Mouse (Mus musculus): Measurements from ENCODE around the gene Ptges3l. TPM values are rescaled to one million over a fixed set of nuclear protein-coding genes. Genes with fewer than 3 reads are reported as not detected.
"Not testable (repeated sequence)": the region's sequence is repeated elsewhere in the genome, so short reads cannot be mapped to it uniquely, and the experiment has no call there.

The Ptges3l gene
- 12.3 and 12.6 TPM in 2 replicates for polyA plus RNA-seq (2015; fragmentation: Nextera tagmentation; extraction: Ambion mirVana)

DNA sequence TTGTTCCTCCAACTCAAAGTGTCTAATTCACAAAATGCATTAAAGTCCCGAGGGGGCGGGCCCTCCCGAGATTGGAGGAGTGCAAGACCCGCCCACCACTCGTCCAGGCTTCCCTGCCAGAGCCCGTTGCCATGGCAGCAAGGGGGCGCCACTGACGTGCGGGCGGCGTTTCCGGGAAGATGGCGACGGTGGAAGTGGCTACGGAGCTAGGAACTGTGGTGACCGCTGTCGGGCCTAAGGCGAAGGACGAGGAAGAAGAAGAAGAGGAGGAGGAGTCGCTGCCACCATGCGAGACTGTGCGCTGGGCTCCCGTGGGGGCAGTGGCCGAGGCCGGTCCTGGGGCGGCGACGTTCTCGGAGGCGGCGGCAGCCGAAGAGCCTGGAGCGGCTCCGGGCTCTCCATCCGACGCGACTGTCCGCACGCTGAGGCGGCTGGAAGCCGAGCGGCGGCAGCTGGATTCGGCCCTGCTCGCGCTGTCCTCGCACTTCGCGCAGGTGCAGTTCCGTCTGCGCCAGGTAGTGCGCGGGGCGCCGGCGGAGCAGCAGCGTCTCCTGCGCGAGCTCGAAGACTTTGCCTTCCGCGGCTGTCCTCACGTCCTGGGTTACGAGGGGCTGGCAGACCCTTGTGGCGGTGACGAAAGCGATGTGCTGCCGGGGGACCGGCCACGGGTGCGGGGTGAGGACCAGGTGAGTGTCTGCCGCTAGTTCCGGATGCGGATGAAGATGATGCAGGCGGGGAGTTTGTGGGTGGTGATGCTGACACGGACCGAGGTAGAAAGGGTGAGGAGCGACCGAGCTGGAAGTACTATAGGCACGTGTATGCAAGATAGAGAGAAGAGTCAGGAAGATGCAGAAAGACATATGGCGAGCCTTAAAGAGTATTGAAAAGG is at the start of gene Ptges3l, which contains the start of gene Rundc1:
Gene Ptges3l, minus strand, starts transcription at position 409 of the 889 bp plus-strand sequence.
Gene Rundc1, plus strand, starts transcription at position 161 of the 889 bp plus-strand sequence.
- ATAC-seq (replicated peaks; ENCODE audit: low FRiP score) = peak; percentile 95
- H3K27ac ChIP-seq = peak within 1 kb of the TSS; percentile 93
- H3K27me3 ChIP-seq = no peaks in the 10 kb centered on the region
- peak within 1 kb of the TSS; percentile 98 for H3K4me3 ChIP-seq (replicated peaks)
- under 1% methylated on average over 81 of the region's 81 CpGs for WGBS
- peaks cover 27% of the 10 kb centered on the region for H3K4me1 ChIP-seq
- peak within 1 kb of the TSS; percentile 89 for H3K4me2 ChIP-seq
- peaks cover 12% of the 10 kb centered on the region for H3K36me3 ChIP-seq
- H3K9ac ChIP-seq = peak within 1 kb of the TSS; percentile 80
- H3K9me3 ChIP-seq (replicated peaks) = no peaks in the 10 kb centered on the region

DNA sequence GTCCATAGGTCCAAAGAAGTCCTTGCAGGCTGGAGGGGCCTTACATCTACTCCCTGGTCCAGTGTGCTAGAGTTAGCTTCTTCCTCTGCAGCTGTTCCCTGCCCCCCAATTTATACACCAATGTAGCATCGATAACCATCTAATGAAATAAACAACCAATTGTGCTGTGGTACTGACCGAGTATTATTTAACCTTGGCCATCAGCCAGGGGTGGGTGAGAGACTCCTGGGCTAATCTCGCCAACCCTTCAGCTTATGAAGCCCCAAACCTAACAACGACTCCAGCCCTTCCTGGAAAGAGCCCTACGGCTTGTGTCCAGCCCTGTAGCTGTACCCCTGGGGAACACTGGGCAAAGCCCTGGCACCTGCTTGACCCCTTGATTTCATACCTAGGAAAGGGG is 49.2 kb upstream of the Ptges3l start:
- peaks cover 15% of the 10 kb centered on the region for H3K4me1 ChIP-seq
- H3K9ac ChIP-seq = no peak overlapping the region
- H3K27me3 ChIP-seq = no peaks in the 10 kb centered on the region
- no peaks in the 10 kb centered on the region for H3K9me3 ChIP-seq (replicated peaks)
- H3K27ac ChIP-seq = no peak overlapping the region
- no peak for ATAC-seq (replicated peaks; ENCODE audit: low FRiP score)
- no peaks in the 10 kb centered on the region for H3K36me3 ChIP-seq
- no peak overlapping the region for H3K4me3 ChIP-seq (replicated peaks)
- WGBS = 74% methylated on average over 5 of the region's 5 CpGs
- no peak overlapping the region for H3K4me2 ChIP-seq

DNA sequence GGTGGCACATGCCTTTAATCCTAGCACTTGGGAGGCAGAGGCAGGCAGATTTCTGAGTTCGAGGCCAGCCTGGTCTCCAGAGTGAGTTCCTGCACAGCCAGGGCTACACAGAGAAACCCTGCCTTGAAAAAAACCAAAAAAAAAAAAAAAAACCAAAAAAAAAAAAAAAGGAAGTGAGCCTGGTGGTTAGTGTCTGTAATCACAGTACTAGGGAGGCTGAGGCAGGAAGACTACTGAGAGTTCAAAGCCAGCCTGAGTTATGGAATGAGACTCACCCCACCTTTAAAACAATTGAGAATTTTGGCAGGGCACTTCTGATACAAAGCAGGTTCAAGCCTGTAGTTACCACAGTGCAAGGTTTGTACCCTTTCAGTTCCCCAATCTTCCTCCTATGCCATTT is 48.6 kb upstream of the Ptges3l start:
- peaks cover 16% of the 10 kb centered on the region for H3K4me1 ChIP-seq
- WGBS = 78% methylated on average over 1 of the region's 1 CpGs
- not testable (repeated sequence) for H3K27me3 ChIP-seq; H3K27ac ChIP-seq; H3K4me3 ChIP-seq (replicated peaks); H3K9ac ChIP-seq; H3K36me3 ChIP-seq; H3K9me3 ChIP-seq (replicated peaks); ATAC-seq (replicated peaks; ENCODE audit: low FRiP score); H3K4me2 ChIP-seq

DNA sequence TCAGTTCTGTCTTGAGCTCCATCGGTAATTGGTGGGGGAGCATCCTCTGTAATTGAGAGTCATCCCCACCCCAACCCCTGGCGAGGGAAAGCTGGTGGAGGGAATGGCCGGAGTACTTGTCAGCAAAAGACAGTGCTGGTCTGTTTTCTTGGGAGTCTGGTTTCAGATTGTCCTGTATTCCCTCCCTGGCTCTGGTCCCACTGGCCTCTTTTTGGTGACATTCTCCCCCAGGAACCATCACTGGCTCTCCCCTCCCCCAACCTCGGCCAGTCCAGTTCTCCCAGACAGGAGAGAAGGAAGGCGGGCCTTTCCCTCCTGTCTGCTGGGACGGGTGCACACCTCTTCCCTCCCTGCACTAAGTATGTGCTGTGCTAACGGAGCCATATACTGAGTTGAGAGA is 47.2 kb upstream of the Ptges3l start:
- no peaks in the 10 kb centered on the region for H3K36me3 ChIP-seq
- no peaks in the 10 kb centered on the region for H3K27me3 ChIP-seq
- no peaks in the 10 kb centered on the region for H3K9me3 ChIP-seq (replicated peaks)
- no peak overlapping the region for H3K9ac ChIP-seq
- no peak overlapping the region for H3K27ac ChIP-seq
- 31% methylated on average over 7 of the region's 7 CpGs for WGBS
- no peak overlapping the region for H3K4me3 ChIP-seq (replicated peaks)
- no peak overlapping the region for H3K4me2 ChIP-seq
- no peak for ATAC-seq (replicated peaks; ENCODE audit: low FRiP score)
- H3K4me1 ChIP-seq = peaks cover 25% of the 10 kb centered on the region

DNA sequence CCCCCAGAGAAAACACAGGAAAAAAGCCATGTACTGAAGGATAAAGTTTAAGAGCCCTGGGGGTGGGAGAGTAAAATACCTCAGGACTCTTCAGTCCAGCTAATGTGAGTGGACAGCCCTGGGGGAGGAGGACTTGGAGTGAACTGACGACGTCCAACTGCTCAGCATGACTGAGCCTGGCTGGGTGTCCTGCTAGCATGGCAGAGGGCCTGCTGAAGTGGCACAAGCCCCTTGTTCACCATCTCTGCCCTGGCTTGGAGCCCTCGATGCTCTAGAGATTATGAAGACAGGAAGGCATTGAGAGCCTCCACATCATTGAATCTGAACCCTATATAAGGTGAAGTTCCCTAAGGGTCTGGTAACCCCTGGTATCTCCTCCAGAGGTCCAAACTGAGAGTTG is 46.8 kb upstream of the Ptges3l start:
- Histone ChIP-seq H3K27me3 (no peaks in the 10 kb centered on the region), H3K27ac (no peak overlapping the region), H3K36me3 (no peaks in the 10 kb centered on the region), H3K4me2 (no peak overlapping the region), H3K4me3 (replicated peaks) (no peak overlapping the region), H3K9me3 (replicated peaks) (no peaks in the 10 kb centered on the region), H3K9ac (no peak overlapping the region), H3K4me1 (peaks cover 29% of the 10 kb centered on the region)
- WGBS = 38% methylated on average over 3 of the region's 3 CpGs
- ATAC-seq (replicated peaks; ENCODE audit: low FRiP score) = no peak

DNA sequence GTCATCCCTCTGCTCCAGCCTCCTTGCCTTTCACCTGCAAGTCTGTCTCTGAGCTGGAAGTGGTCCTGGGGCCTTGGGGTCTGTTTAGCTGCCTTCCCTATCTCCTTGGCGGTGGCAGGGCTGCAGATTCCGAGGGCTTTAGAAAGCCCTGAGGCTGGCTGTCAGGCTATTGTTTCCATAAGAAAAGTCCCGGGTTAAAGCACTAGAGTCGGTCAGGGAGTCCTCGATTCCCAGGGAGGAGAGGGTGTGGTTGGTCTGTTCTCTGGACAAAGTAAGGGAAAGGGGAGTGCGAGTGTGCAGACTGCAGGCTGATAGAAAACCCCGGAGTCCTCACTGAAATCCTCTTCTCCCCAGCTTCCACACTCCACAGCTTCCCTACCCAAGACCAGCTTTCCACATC is 45.1 kb upstream of the Ptges3l start:
- Histone ChIP-seq H3K9ac (no peak overlapping the region), H3K4me3 (replicated peaks) (no peak overlapping the region), H3K27me3 (no peaks in the 10 kb centered on the region), H3K36me3 (no peaks in the 10 kb centered on the region), H3K9me3 (replicated peaks) (no peaks in the 10 kb centered on the region), H3K4me2 (no peak overlapping the region), H3K27ac (no peak overlapping the region), H3K4me1 (peaks cover 41% of the 10 kb centered on the region)
- WGBS = 52% methylated on average over 7 of the region's 7 CpGs
- ATAC-seq (replicated peaks; ENCODE audit: low FRiP score) = no peak

DNA sequence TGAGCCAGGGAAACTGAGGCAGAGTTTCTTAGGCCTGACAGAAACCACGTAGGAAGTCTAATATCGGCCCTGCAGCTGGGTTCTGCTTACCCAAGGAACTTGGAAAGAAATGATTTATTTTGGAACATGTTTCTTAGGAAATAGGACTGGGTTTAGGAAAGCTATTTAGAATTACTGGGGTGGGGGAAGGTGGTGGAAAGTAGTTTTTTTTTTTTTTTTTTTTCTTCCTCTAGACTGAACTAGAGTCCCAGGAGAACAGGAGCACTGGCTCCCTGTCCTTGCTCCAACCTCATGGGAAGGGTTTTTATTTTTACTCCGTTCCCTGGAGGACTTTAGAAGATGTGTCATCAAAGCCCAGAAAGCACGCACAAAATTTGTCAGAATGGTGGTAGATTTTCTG is 44.0 kb upstream of the Ptges3l start:
- H3K9ac ChIP-seq = no peak overlapping the region; the same call in 1 of the 2 replicates

DNA sequence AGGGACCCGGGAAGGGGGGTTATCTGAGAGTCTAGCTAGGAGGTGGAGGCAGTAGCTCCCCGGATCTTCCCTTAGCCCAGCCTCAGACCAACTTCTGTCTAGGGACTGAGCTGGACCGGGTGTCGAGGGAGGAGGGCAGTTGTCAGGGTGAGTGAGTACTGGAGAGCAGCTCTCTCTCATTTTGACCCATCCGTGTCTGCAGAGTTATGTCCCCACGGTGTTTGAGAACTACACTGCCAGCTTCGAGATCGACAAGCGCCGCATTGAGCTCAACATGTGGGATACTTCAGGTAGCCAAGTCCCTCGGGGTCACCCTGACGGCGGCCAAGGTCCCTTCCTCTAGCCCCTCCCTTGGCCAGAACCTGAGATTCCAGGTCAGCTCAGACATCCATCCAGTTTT is 43.6 kb upstream of the Ptges3l start:
- WGBS = 6% methylated on average over 13 of the region's 13 CpGs

More for the DNA sequence above, 44.0 kb upstream of the Ptges3l start:
- H3K4me2 ChIP-seq = peak overlapping the region; percentile 99
- no peak overlapping the region for H3K27ac ChIP-seq
- H3K36me3 ChIP-seq = no peaks in the 10 kb centered on the region
- no peak for ATAC-seq (replicated peaks; ENCODE audit: low FRiP score)
- H3K27me3 ChIP-seq = no peaks in the 10 kb centered on the region
- H3K4me3 ChIP-seq (replicated peaks) = peak overlapping the region; percentile 82
- 54% methylated on average over 4 of the region's 4 CpGs for WGBS
- peaks cover 52% of the 10 kb centered on the region for H3K4me1 ChIP-seq
- H3K9me3 ChIP-seq (replicated peaks) = no peaks in the 10 kb centered on the region

DNA sequence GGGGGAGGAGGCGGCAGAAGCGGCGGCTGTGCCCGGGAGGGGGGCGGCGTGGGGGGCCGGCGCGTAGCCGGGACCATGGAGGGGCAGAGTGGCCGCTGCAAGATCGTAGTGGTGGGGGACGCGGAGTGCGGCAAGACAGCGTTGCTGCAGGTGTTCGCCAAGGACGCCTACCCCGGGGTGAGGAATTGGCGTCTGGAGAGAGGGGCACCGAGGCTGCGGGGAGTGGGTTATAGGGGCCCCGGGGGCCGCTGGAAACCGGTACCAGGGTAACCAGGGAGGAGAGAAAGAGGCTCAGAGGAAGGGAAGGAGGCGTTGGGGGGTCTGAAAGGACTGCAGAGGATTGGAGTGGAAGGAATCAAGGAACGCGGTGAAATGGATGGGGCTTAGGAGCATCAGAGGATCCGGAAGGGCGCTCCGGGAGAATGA is 43.1 kb upstream of the Ptges3l start:
- 1% methylated on average over 31 of the region's 31 CpGs for WGBS
- ATAC-seq (replicated peaks; ENCODE audit: low FRiP score) = peak; percentile 37
- Histone ChIP-seq H3K4me3 (replicated peaks) (peak overlapping the region; percentile 82), H3K36me3 (no peaks in the 10 kb centered on the region), H3K4me1 (peaks cover 61% of the 10 kb centered on the region), H3K9me3 (replicated peaks) (no peaks in the 10 kb centered on the region), H3K27ac (peak overlapping the region; percentile 77), H3K4me2 (peak overlapping the region; percentile 99), H3K9ac (peak overlapping the region; percentile 73), H3K27me3 (no peaks in the 10 kb centered on the region)

More for the DNA sequence above, 43.6 kb upstream of the Ptges3l start:
- Histone ChIP-seq H3K27me3 (no peaks in the 10 kb centered on the region), H3K4me3 (replicated peaks) (peak overlapping the region; percentile 82), H3K9me3 (replicated peaks) (no peaks in the 10 kb centered on the region), H3K4me2 (peak overlapping the region; percentile 99), H3K9ac (peak overlapping the region; percentile 73), H3K27ac (0 out of 2 replicates have a peak overlapping the region, but pooled peaks have one; percentile 77), H3K4me1 (peaks cover 56% of the 10 kb centered on the region), H3K36me3 (no peaks in the 10 kb centered on the region)
- no peak for ATAC-seq (replicated peaks; ENCODE audit: low FRiP score)

DNA sequence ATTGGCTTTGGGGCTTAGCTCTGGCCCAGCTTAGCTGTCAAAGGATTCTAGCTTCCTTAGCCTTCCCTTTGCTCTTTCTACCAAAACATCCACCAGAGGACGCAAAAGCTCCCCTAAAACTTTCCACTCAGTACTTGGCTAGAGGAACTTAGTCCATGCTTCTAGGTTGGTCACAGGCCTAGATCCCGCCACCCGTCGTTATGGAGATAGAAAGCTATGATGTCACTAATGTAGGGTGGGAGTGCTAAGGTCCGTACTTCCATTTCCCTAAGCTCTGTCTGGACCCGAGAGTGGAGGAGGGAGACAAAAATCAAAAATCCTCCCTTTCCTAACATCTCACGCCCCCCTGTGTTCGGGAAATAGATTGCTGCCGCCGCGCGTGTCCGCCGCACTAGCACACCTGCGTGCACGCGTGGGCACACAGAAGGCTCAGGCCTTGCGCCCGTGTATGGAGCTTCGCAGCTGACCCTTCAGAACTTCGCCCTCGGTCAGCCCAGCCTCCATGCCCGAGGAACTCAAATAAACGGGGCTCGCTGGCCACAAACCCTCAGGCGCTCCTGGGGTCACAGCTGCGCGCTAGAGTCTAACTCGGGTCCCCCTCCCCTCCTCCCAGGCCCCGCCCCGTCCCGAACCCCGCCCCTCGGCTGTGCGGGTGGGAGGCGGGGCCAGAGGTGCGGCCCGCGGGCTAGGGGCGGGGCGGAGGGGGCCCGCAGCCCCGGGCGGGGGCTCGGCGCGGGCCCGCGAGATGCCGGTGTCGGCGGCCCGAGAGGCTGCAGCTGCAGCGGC is 42.5 kb upstream of the Ptges3l start:
- H3K27ac ChIP-seq = peak overlapping the region; percentile 77
- ATAC-seq (replicated peaks; ENCODE audit: low FRiP score) = peak; percentile 78
- peak overlapping the region; percentile 99 for H3K4me2 ChIP-seq
- no peaks in the 10 kb centered on the region for H3K27me3 ChIP-seq
- peak overlapping the region; percentile 82 for H3K4me3 ChIP-seq (replicated peaks)
- H3K4me1 ChIP-seq = peaks cover 67% of the 10 kb centered on the region
- H3K9me3 ChIP-seq (replicated peaks) = no peaks in the 10 kb centered on the region
- H3K9ac ChIP-seq = peak overlapping the region; percentile 73
- H3K36me3 ChIP-seq = 0 out of 2 replicates have a peak, but pooled peaks cover under 1% of the 10 kb centered on the region
- under 1% methylated on average over 48 of the region's 54 CpGs for WGBS

DNA sequence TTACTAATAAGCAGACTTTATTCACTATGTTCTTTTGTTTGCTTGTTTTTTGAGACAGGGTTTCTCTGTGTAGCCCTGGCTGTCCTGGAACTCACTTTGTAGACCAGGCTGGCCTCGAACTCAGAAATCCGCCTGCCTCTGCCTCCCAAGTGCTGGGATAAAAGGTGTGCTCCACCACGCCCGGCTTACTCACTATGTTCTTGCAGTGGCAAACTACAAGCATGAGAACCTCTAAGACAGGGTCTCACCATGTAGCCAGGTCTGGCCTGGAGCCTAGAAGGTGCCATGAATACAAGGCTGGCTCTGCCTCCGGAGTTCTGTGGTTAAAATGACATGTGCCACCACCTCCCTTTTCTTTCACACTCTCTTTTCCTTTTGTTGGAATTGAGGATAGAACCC is 41.4 kb upstream of the Ptges3l start:
- Histone ChIP-seq H3K36me3 (peaks cover 11% of the 10 kb centered on the region), H3K9ac (peak overlapping the region; percentile 75; the same call in 1 of the 2 replicates), H3K4me2 (peak overlapping the region; percentile 98), H3K4me1 (peaks cover 66% of the 10 kb centered on the region), H3K4me3 (replicated peaks) (peak overlapping the region; percentile 86)
- 59% methylated on average over 5 of the region's 5 CpGs for WGBS
- not testable (repeated sequence) for H3K27me3 ChIP-seq; H3K27ac ChIP-seq; H3K9me3 ChIP-seq (replicated peaks); ATAC-seq (replicated peaks; ENCODE audit: low FRiP score)

All from kidney, embryonic 15.5 days (tissue).